Mouse (Mus musculus): Measurements from ENCODE around the gene Pla2g12b. TPM values are rescaled to one million over a fixed set of nuclear protein-coding genes. Genes with fewer than 3 reads are reported as not detected.

Gene Pla2g12b
- 1.5 and 1.8 TPM in 2 replicates for polyA plus RNA-seq (2014; fragmentation: Nextera tagmentation; extraction: Ambion mirVana)

- ATAC-seq (replicated peaks; ENCODE audit: insufficient number of reproducible peaks, low FRiP score, low TSS enrichment), result no peak
- Histone ChIP-seq H3K9me3 (replicated peaks; ENCODE audit: control insufficient read depth, low read length) (no peaks in the 10 kb centered on the region), H3K4me3 (ENCODE audit: low read depth, low read length) (0 out of 2 replicates have a peak within 1 kb of the TSS, but pooled peaks have one; percentile 16), H3K4me2 (peak within 1 kb of the TSS; percentile 57), H3K27me3 (ENCODE audit: control insufficient read depth, insufficient read depth, low read length) (no peaks in the 10 kb centered on the region), H3K27ac (ENCODE audit: low read depth, low read length) (peak within 1 kb of the TSS; percentile 22; the same call in 1 of the 2 replicates), H3K9ac (ENCODE audit: low read depth, low read length) (peak within 1 kb of the TSS; percentile 56), H3K4me1 (ENCODE audit: control insufficient read depth, insufficient read depth, low read length) (peaks cover 17% of the 10 kb centered on the region), H3K36me3 (ENCODE audit: control insufficient read depth, insufficient read depth, low read length) (no peaks in the 10 kb centered on the region)
- 42% methylated on average over 21 of the region's 21 CpGs for whole genome bisulfite sequencing (ENCODE audit: insufficient replicate concordance)
Measured at GRCm38 (mm10) chr10:59402899-59403792, at the start of gene Pla2g12b. Gene Pla2g12b (plus strand): TSS chr10:59403660.

- no peaks in the 10 kb centered on the region for H3K4me1 ChIP-seq (ENCODE audit: control insufficient read depth, insufficient read depth, low read length)
- H3K4me2 ChIP-seq, result no peak overlapping the region
- H3K9me3 ChIP-seq (replicated peaks; ENCODE audit: control insufficient read depth, low read length), result no peaks in the 10 kb centered on the region
- no peak for ATAC-seq (replicated peaks; ENCODE audit: insufficient number of reproducible peaks, low FRiP score, low TSS enrichment)
- 92% methylated on average over 12 of the region's 12 CpGs for WGBS (ENCODE audit: insufficient replicate concordance)
- no peaks in the 10 kb centered on the region for H3K27me3 ChIP-seq (ENCODE audit: control insufficient read depth, insufficient read depth, low read length)
- H3K27ac ChIP-seq (ENCODE audit: low read depth, low read length), result no peak overlapping the region
- peaks cover 33% of the 10 kb centered on the region for H3K36me3 ChIP-seq (ENCODE audit: control insufficient read depth, insufficient read depth, low read length)
- no peak overlapping the region for H3K4me3 ChIP-seq (ENCODE audit: low read depth, low read length)
- no peak overlapping the region for H3K9ac ChIP-seq (ENCODE audit: low read depth, low read length)
Measured at GRCm38 (mm10) chr10:59354120-59354519, 49.3 kb upstream of the Pla2g12b start.

- Histone ChIP-seq H3K4me3 (ENCODE audit: low read depth, low read length) (no peak overlapping the region), H3K4me2 (no peak overlapping the region), H3K9me3 (replicated peaks; ENCODE audit: control insufficient read depth, low read length) (no peaks in the 10 kb centered on the region), H3K27me3 (ENCODE audit: control insufficient read depth, insufficient read depth, low read length) (no peaks in the 10 kb centered on the region), H3K9ac (ENCODE audit: low read depth, low read length) (no peak overlapping the region), H3K36me3 (ENCODE audit: control insufficient read depth, insufficient read depth, low read length) (peaks cover 31% of the 10 kb centered on the region), H3K4me1 (ENCODE audit: control insufficient read depth, insufficient read depth, low read length) (no peaks in the 10 kb centered on the region), H3K27ac (ENCODE audit: low read depth, low read length) (no peak overlapping the region)
- 86% methylated on average over 8 of the region's 8 CpGs for WGBS (ENCODE audit: insufficient replicate concordance)
- ATAC-seq (replicated peaks; ENCODE audit: insufficient number of reproducible peaks, low FRiP score, low TSS enrichment), result no peak
Measured at GRCm38 (mm10) chr10:59355020-59355419, 48.4 kb upstream of the Pla2g12b start.

- no peak overlapping the region for H3K4me3 ChIP-seq (ENCODE audit: low read depth, low read length)
- 93% methylated on average over 4 of the region's 4 CpGs for WGBS (ENCODE audit: insufficient replicate concordance)
- H3K4me2 ChIP-seq, result no peak overlapping the region
- H3K27ac ChIP-seq (ENCODE audit: low read depth, low read length), result no peak overlapping the region
- no peaks in the 10 kb centered on the region for H3K9me3 ChIP-seq (replicated peaks; ENCODE audit: control insufficient read depth, low read length)
- H3K9ac ChIP-seq (ENCODE audit: low read depth, low read length), result no peak overlapping the region
- H3K4me1 ChIP-seq (ENCODE audit: control insufficient read depth, insufficient read depth, low read length), result no peaks in the 10 kb centered on the region
- H3K36me3 ChIP-seq (ENCODE audit: control insufficient read depth, insufficient read depth, low read length), result peaks cover 28% of the 10 kb centered on the region
- H3K27me3 ChIP-seq (ENCODE audit: control insufficient read depth, insufficient read depth, low read length), result no peaks in the 10 kb centered on the region
- no peak for ATAC-seq (replicated peaks; ENCODE audit: insufficient number of reproducible peaks, low FRiP score, low TSS enrichment)
Measured at GRCm38 (mm10) chr10:59358744-59359143, 44.7 kb upstream of the Pla2g12b start.

- no peaks in the 10 kb centered on the region for H3K27me3 ChIP-seq (ENCODE audit: control insufficient read depth, insufficient read depth, low read length)
- H3K36me3 ChIP-seq (ENCODE audit: control insufficient read depth, insufficient read depth, low read length), result peaks cover 25% of the 10 kb centered on the region
- 68% methylated on average over 2 of the region's 2 CpGs for WGBS (ENCODE audit: insufficient replicate concordance)
- no peak for ATAC-seq (replicated peaks; ENCODE audit: insufficient number of reproducible peaks, low FRiP score, low TSS enrichment)
- no peaks in the 10 kb centered on the region for H3K9me3 ChIP-seq (replicated peaks; ENCODE audit: control insufficient read depth, low read length)
- H3K27ac ChIP-seq (ENCODE audit: low read depth, low read length), result no peak overlapping the region
- H3K4me2 ChIP-seq, result no peak overlapping the region
- H3K9ac ChIP-seq (ENCODE audit: low read depth, low read length), result no peak overlapping the region
- H3K4me1 ChIP-seq (ENCODE audit: control insufficient read depth, insufficient read depth, low read length), result no peaks in the 10 kb centered on the region
- no peak overlapping the region for H3K4me3 ChIP-seq (ENCODE audit: low read depth, low read length)
Measured at GRCm38 (mm10) chr10:59363208-59363607, 40.3 kb upstream of the Pla2g12b start.

- WGBS (ENCODE audit: insufficient replicate concordance), result 84% methylated on average over 3 of the region's 3 CpGs
- Histone ChIP-seq H3K4me3 (ENCODE audit: low read depth, low read length) (no peak overlapping the region), H3K36me3 (ENCODE audit: control insufficient read depth, insufficient read depth, low read length) (peaks cover 29% of the 10 kb centered on the region), H3K9me3 (replicated peaks; ENCODE audit: control insufficient read depth, low read length) (no peaks in the 10 kb centered on the region), H3K27me3 (ENCODE audit: control insufficient read depth, insufficient read depth, low read length) (no peaks in the 10 kb centered on the region), H3K4me1 (ENCODE audit: control insufficient read depth, insufficient read depth, low read length) (no peaks in the 10 kb centered on the region), H3K27ac (ENCODE audit: low read depth, low read length) (no peak overlapping the region), H3K4me2 (no peak overlapping the region), H3K9ac (ENCODE audit: low read depth, low read length) (no peak overlapping the region)
- ATAC-seq (replicated peaks; ENCODE audit: insufficient number of reproducible peaks, low FRiP score, low TSS enrichment), result no peak
Measured at GRCm38 (mm10) chr10:59364551-59364950, 38.9 kb upstream of the Pla2g12b start.

GRCm38 (mm10) chr10:59365804-59366589, 37.5 kb upstream of the Pla2g12b start:
- no peaks in the 10 kb centered on the region for H3K27me3 ChIP-seq (ENCODE audit: control insufficient read depth, insufficient read depth, low read length)
- no peak overlapping the region for H3K9ac ChIP-seq (ENCODE audit: low read depth, low read length)
- 90% methylated on average over 5 of the region's 5 CpGs for WGBS (ENCODE audit: insufficient replicate concordance)
- no peak overlapping the region for H3K27ac ChIP-seq (ENCODE audit: low read depth, low read length)
- H3K36me3 ChIP-seq (ENCODE audit: control insufficient read depth, insufficient read depth, low read length), result peaks cover 30% of the 10 kb centered on the region
- H3K9me3 ChIP-seq (replicated peaks; ENCODE audit: control insufficient read depth, low read length), result no peaks in the 10 kb centered on the region
- H3K4me1 ChIP-seq (ENCODE audit: control insufficient read depth, insufficient read depth, low read length), result no peaks in the 10 kb centered on the region
- no peak for ATAC-seq (replicated peaks; ENCODE audit: insufficient number of reproducible peaks, low FRiP score, low TSS enrichment)
- H3K4me2 ChIP-seq, result no peak overlapping the region
- no peak overlapping the region for H3K4me3 ChIP-seq (ENCODE audit: low read depth, low read length)

GRCm38 (mm10) chr10:59366746-59367145, 36.7 kb upstream of the Pla2g12b start:
- Histone ChIP-seq H3K9ac (ENCODE audit: low read depth, low read length) (no peak overlapping the region), H3K4me2 (no peak overlapping the region), H3K27me3 (ENCODE audit: control insufficient read depth, insufficient read depth, low read length) (no peaks in the 10 kb centered on the region), H3K36me3 (ENCODE audit: control insufficient read depth, insufficient read depth, low read length) (peaks cover 30% of the 10 kb centered on the region), H3K4me3 (ENCODE audit: low read depth, low read length) (no peak overlapping the region), H3K4me1 (ENCODE audit: control insufficient read depth, insufficient read depth, low read length) (no peaks in the 10 kb centered on the region), H3K27ac (ENCODE audit: low read depth, low read length) (no peak overlapping the region), H3K9me3 (replicated peaks; ENCODE audit: control insufficient read depth, low read length) (no peaks in the 10 kb centered on the region)
- 96% methylated on average over 4 of the region's 4 CpGs for WGBS (ENCODE audit: insufficient replicate concordance)
- ATAC-seq (replicated peaks; ENCODE audit: insufficient number of reproducible peaks, low FRiP score, low TSS enrichment), result no peak

All from heart, embryonic 11.5 days (tissue).